Mouse (Mus musculus) MN1 (cell line): ENCODE results near the gene Tcf7l2.

ENCODE experiments used
- DNase-seq: peaks from one replicate; pipeline ENCODE4 v3.0.0-alpha.2; 2016; ENCODE audit warnings: low spot score

Tcf7l2 gene

GRCm38 (mm10) chr19:55794946-55795340 lies 53.3 kb downstream of the Tcf7l2 start:
- no peak for DNase-seq

GRCm38 (mm10) chr19:55795349-55795748 lies 53.7 kb downstream of the Tcf7l2 start:
- DNase-seq, result no peak

GRCm38 (mm10) chr19:55797834-55798233 lies 56.2 kb downstream of the Tcf7l2 start:
- no peak for DNase-seq

- no peak for DNase-seq
These were observed 57.8 kb downstream of the Tcf7l2 start for GRCm38 (mm10) chr19:55799411-55799810.

GRCm38 (mm10) chr19:55800059-55800458 lies 58.4 kb downstream of the Tcf7l2 start:
- no peak for DNase-seq

GRCm38 (mm10) chr19:55803121-55803520 lies 61.5 kb downstream of the Tcf7l2 start:
- DNase-seq, result no peak

GRCm38 (mm10) chr19:55803797-55804196 lies 62.2 kb downstream of the Tcf7l2 start:
- DNase-seq, result no peak

- DNase-seq, result no peak
These were observed 63.2 kb downstream of the Tcf7l2 start for GRCm38 (mm10) chr19:55804795-55805194.

GRCm38 (mm10) chr19:55806434-55807193 lies 65.0 kb downstream of the Tcf7l2 start:
- no peak for DNase-seq

- no peak for DNase-seq
These were observed 65.8 kb downstream of the Tcf7l2 start for GRCm38 (mm10) chr19:55807194-55808053.

- DNase-seq, result no peak
These were observed 66.7 kb downstream of the Tcf7l2 start for GRCm38 (mm10) chr19:55808304-55808703.

GRCm38 (mm10) chr19:55809539-55809938 lies 67.9 kb downstream of the Tcf7l2 start:
- no peak for DNase-seq

GRCm38 (mm10) chr19:55812236-55812635 lies 70.6 kb downstream of the Tcf7l2 start:
- no peak for DNase-seq

- DNase-seq, result no peak
These were observed 73.6 kb downstream of the Tcf7l2 start for GRCm38 (mm10) chr19:55815010-55815790.

GRCm38 (mm10) chr19:55816974-55817373 lies 75.4 kb downstream of the Tcf7l2 start:
- DNase-seq, result no peak

GRCm38 (mm10) chr19:55820202-55820601 lies 78.6 kb downstream of the Tcf7l2 start:
- no peak for DNase-seq

GRCm38 (mm10) chr19:55825001-55825827 lies 83.6 kb downstream of the Tcf7l2 start:
- peak; percentile 84 for DNase-seq

GRCm38 (mm10) chr19:55825951-55826507 lies 84.4 kb downstream of the Tcf7l2 start:
- DNase-seq, result peak; percentile 75

GRCm38 (mm10) chr19:55827613-55828259 lies 86.1 kb downstream of the Tcf7l2 start:
- peak; percentile 23 for DNase-seq

- no peak for DNase-seq
These were observed 89.4 kb downstream of the Tcf7l2 start for GRCm38 (mm10) chr19:55830976-55831559.
